Mouse (Mus musculus): ENCODE measurements around the gene Ttc7b. TPM values are rescaled to one million over a fixed set of nuclear protein-coding genes. Genes with fewer than 3 reads are reported as not detected.

The Ttc7b gene
- polyA plus RNA-seq, 1 experiment from 2014 or later = 4.6 TPM

GRCm38 (mm10) chr12:100275850-100276249 is 244.8 kb downstream of the Ttc7b start:
- Histone ChIP-seq H3K27ac (no peak overlapping the region), H3K4me3 (no peak overlapping the region), H3K4me2 (no peak overlapping the region), H3K36me3 (no peaks in the 10 kb centered on the region), H3K27me3 (no peaks in the 10 kb centered on the region), H3K9me3 (no peaks in the 10 kb centered on the region), H3K4me1 (peaks cover 38% of the 10 kb centered on the region), H3K9ac (no peak overlapping the region)
- 47% methylated on average over 5 of the region's 5 CpGs for WGBS
- ATAC-seq (ENCODE audit: borderline replicate concordance, extremely low read depth, low FRiP score, low TSS enrichment) = peak; percentile 49

- H3K4me2 ChIP-seq = no peak overlapping the region
- H3K9me3 ChIP-seq = no peaks in the 10 kb centered on the region
- H3K4me1 ChIP-seq = peaks cover 24% of the 10 kb centered on the region
- 74% methylated on average over 2 of the region's 2 CpGs for WGBS
- H3K4me3 ChIP-seq = no peak overlapping the region
- H3K27me3 ChIP-seq = no peaks in the 10 kb centered on the region
- no peak overlapping the region for H3K9ac ChIP-seq
- H3K36me3 ChIP-seq = no peaks in the 10 kb centered on the region
- ATAC-seq (ENCODE audit: borderline replicate concordance, extremely low read depth, low FRiP score, low TSS enrichment) = no peak
- H3K27ac ChIP-seq = no peak overlapping the region
Observed at GRCm38 (mm10) chr12:100273033-100273432, 247.6 kb downstream of the Ttc7b start.

- WGBS = 75% methylated on average over 9 of the region's 9 CpGs
- Histone ChIP-seq H3K27me3 (peaks cover 4% of the 10 kb centered on the region; the same call in 1 of the 2 replicates), H3K4me1 (no peaks in the 10 kb centered on the region), H3K4me3 (no peak overlapping the region), H3K27ac (no peak overlapping the region), H3K9ac (no peak overlapping the region), H3K36me3 (no peaks in the 10 kb centered on the region), H3K4me2 (no peak overlapping the region), H3K9me3 (no peaks in the 10 kb centered on the region)
- ATAC-seq (ENCODE audit: borderline replicate concordance, extremely low read depth, low FRiP score, low TSS enrichment) = no peak
Observed at GRCm38 (mm10) chr12:100269967-100270662, 250.5 kb downstream of the Ttc7b start.

GRCm38 (mm10) chr12:100268011-100268410 is 252.6 kb downstream of the Ttc7b start:
- 6% methylated on average over 6 of the region's 6 CpGs for WGBS
- H3K27ac ChIP-seq = no peak overlapping the region
- no peak overlapping the region for H3K4me3 ChIP-seq
- H3K36me3 ChIP-seq = no peaks in the 10 kb centered on the region
- H3K9ac ChIP-seq = no peak overlapping the region
- H3K9me3 ChIP-seq = no peaks in the 10 kb centered on the region
- peaks cover 4% of the 10 kb centered on the region; the same call in 1 of the 2 replicates for H3K27me3 ChIP-seq
- no peak for ATAC-seq (ENCODE audit: borderline replicate concordance, extremely low read depth, low FRiP score, low TSS enrichment)
- no peak overlapping the region for H3K4me2 ChIP-seq
- H3K4me1 ChIP-seq = no peaks in the 10 kb centered on the region

- no peaks in the 10 kb centered on the region for H3K9me3 ChIP-seq
- no peak overlapping the region for H3K27ac ChIP-seq
- WGBS = 54% methylated on average over 8 of the region's 9 CpGs
- H3K4me3 ChIP-seq = no peak overlapping the region
- no peak overlapping the region for H3K4me2 ChIP-seq
- no peaks in the 10 kb centered on the region for H3K36me3 ChIP-seq
- no peak overlapping the region for H3K9ac ChIP-seq
- peaks cover 4% of the 10 kb centered on the region; the same call in 1 of the 2 replicates for H3K27me3 ChIP-seq
- no peak for ATAC-seq (ENCODE audit: borderline replicate concordance, extremely low read depth, low FRiP score, low TSS enrichment)
- H3K4me1 ChIP-seq = no peaks in the 10 kb centered on the region
Observed at GRCm38 (mm10) chr12:100265546-100266309, 254.9 kb downstream of the Ttc7b start.

- H3K9me3 ChIP-seq = no peaks in the 10 kb centered on the region
- H3K36me3 ChIP-seq = no peaks in the 10 kb centered on the region
- ATAC-seq (ENCODE audit: borderline replicate concordance, extremely low read depth, low FRiP score, low TSS enrichment) = no peak
- H3K4me1 ChIP-seq = peaks cover 5% of the 10 kb centered on the region; the same call in 1 of the 2 replicates
- WGBS = 66% methylated on average over 4 of the region's 4 CpGs
- H3K9ac ChIP-seq = no peak overlapping the region
- H3K4me2 ChIP-seq = no peak overlapping the region
- H3K27ac ChIP-seq = no peak overlapping the region
- no peak overlapping the region for H3K4me3 ChIP-seq
- peaks cover 4% of the 10 kb centered on the region; the same call in 1 of the 2 replicates for H3K27me3 ChIP-seq
Observed at GRCm38 (mm10) chr12:100264941-100265340, 255.7 kb downstream of the Ttc7b start.

- H3K9ac ChIP-seq = no peak overlapping the region
Observed at GRCm38 (mm10) chr12:100262846-100263245, 257.8 kb downstream of the Ttc7b start.

GRCm38 (mm10) chr12:100261761-100262160 is 258.9 kb downstream of the Ttc7b start:
- H3K27me3 ChIP-seq = no peaks in the 10 kb centered on the region; the same call in 1 of the 2 replicates
- no peak overlapping the region for H3K9ac ChIP-seq
- 74% methylated on average over 6 of the region's 6 CpGs for WGBS
- H3K4me2 ChIP-seq = no peak overlapping the region
- no peaks in the 10 kb centered on the region for H3K9me3 ChIP-seq
- H3K4me3 ChIP-seq = no peak overlapping the region
- H3K27ac ChIP-seq = no peak overlapping the region
- H3K4me1 ChIP-seq = peaks cover 5% of the 10 kb centered on the region; the same call in 1 of the 2 replicates
- H3K36me3 ChIP-seq = no peaks in the 10 kb centered on the region
- no peak for ATAC-seq (ENCODE audit: borderline replicate concordance, extremely low read depth, low FRiP score, low TSS enrichment)

More at GRCm38 (mm10) chr12:100262846-100263245, 257.8 kb downstream of the Ttc7b start:
- no peak for ATAC-seq (ENCODE audit: borderline replicate concordance, extremely low read depth, low FRiP score, low TSS enrichment)
- H3K4me3 ChIP-seq = no peak overlapping the region
- H3K4me1 ChIP-seq = peaks cover 5% of the 10 kb centered on the region; the same call in 1 of the 2 replicates
- H3K27me3 ChIP-seq = peaks cover 4% of the 10 kb centered on the region; the same call in 1 of the 2 replicates
- no peak overlapping the region for H3K4me2 ChIP-seq
- H3K9me3 ChIP-seq = no peaks in the 10 kb centered on the region
- H3K27ac ChIP-seq = no peak overlapping the region
- H3K36me3 ChIP-seq = no peaks in the 10 kb centered on the region
- 72% methylated on average over 6 of the region's 6 CpGs for WGBS

GRCm38 (mm10) chr12:100260151-100260550 is 260.5 kb downstream of the Ttc7b start:
- H3K9me3 ChIP-seq = no peaks in the 10 kb centered on the region
- no peak overlapping the region for H3K4me3 ChIP-seq
- WGBS = 55% methylated on average over 2 of the region's 2 CpGs
- no peak overlapping the region for H3K27ac ChIP-seq
- H3K27me3 ChIP-seq = no peaks in the 10 kb centered on the region; the same call in 1 of the 2 replicates
- H3K4me2 ChIP-seq = no peak overlapping the region
- H3K4me1 ChIP-seq = peaks cover 5% of the 10 kb centered on the region; the same call in 1 of the 2 replicates
- H3K9ac ChIP-seq = no peak overlapping the region
- no peak for ATAC-seq (ENCODE audit: borderline replicate concordance, extremely low read depth, low FRiP score, low TSS enrichment)
- H3K36me3 ChIP-seq = no peaks in the 10 kb centered on the region

GRCm38 (mm10) chr12:100257779-100258178 is 262.8 kb downstream of the Ttc7b start:
- no peak overlapping the region for H3K27ac ChIP-seq
- no peaks in the 10 kb centered on the region for H3K9me3 ChIP-seq
- H3K4me1 ChIP-seq = peaks cover 5% of the 10 kb centered on the region; the same call in 1 of the 2 replicates
- H3K4me3 ChIP-seq = no peak overlapping the region
- no peak overlapping the region for H3K4me2 ChIP-seq
- H3K9ac ChIP-seq = no peak overlapping the region
- H3K27me3 ChIP-seq = no peaks in the 10 kb centered on the region
- no peaks in the 10 kb centered on the region for H3K36me3 ChIP-seq
- 60% methylated on average over 3 of the region's 3 CpGs for WGBS
- ATAC-seq (ENCODE audit: borderline replicate concordance, extremely low read depth, low FRiP score, low TSS enrichment) = no peak

GRCm38 (mm10) chr12:100255441-100255949 is 265.1 kb downstream of the Ttc7b start:
- no peak for ATAC-seq (ENCODE audit: borderline replicate concordance, extremely low read depth, low FRiP score, low TSS enrichment)
- Histone ChIP-seq H3K4me3 (no peak overlapping the region), H3K9me3 (no peaks in the 10 kb centered on the region), H3K4me1 (peaks cover 5% of the 10 kb centered on the region; the same call in 1 of the 2 replicates), H3K27me3 (no peaks in the 10 kb centered on the region), H3K27ac (no peak overlapping the region), H3K36me3 (no peaks in the 10 kb centered on the region), H3K9ac (no peak overlapping the region), H3K4me2 (no peak overlapping the region)
- 85% methylated on average over 2 of the region's 2 CpGs for WGBS

GRCm38 (mm10) chr12:100254471-100254870 is 266.2 kb downstream of the Ttc7b start:
- no peak overlapping the region for H3K4me2 ChIP-seq
- no peaks in the 10 kb centered on the region for H3K4me1 ChIP-seq
- H3K36me3 ChIP-seq = no peaks in the 10 kb centered on the region
- no peaks in the 10 kb centered on the region for H3K27me3 ChIP-seq
- WGBS = 75% methylated on average over 4 of the region's 4 CpGs
- H3K9ac ChIP-seq = no peak overlapping the region
- ATAC-seq (ENCODE audit: borderline replicate concordance, extremely low read depth, low FRiP score, low TSS enrichment) = no peak
- H3K9me3 ChIP-seq = no peaks in the 10 kb centered on the region
- H3K27ac ChIP-seq = no peak overlapping the region
- H3K4me3 ChIP-seq = no peak overlapping the region
